Mouse (Mus musculus) erythroid progenitor cell, adult 5-6 weeks (primary cell): Measurements from ENCODE around the gene Cypt3. TPM values are rescaled to one million over a fixed set of nuclear protein-coding genes. Genes with fewer than 3 reads are reported as not detected.

Experiments used
- ATAC-seq: replicated peaks from 2 replicates; pipeline ENCODE4 v1.8.0; 2016; ENCODE audit warnings: moderate number of reproducible peaks, mild to moderate bottlenecking, moderate TSS enrichment, inconsistent platforms; ENCODE audit not compliant: poor library complexity, low FRiP score, severe bottlenecking
- total RNA-seq, 2 experiments: library from RNA; stranded (forward) in 1 of 2; stranded (reverse) in 1 of 2; fragments of 150-400 nt in 1 of 2; fragments of 186-747, 209-891 nt in 1 of 2; gene quantifications; 2 replicates each; pipeline versions ENCODE4 v1.2.3 to v1.2.4; 2015 to 2017; ENCODE audit warnings: low replicate concordance in 2 of 2

The Cypt3 gene
- total RNA-seq (2015; ENCODE audit: low replicate concordance), result not detected in 2 replicates
- total RNA-seq (2017; ENCODE audit: low replicate concordance), result not detected in 2 replicates

DNA sequence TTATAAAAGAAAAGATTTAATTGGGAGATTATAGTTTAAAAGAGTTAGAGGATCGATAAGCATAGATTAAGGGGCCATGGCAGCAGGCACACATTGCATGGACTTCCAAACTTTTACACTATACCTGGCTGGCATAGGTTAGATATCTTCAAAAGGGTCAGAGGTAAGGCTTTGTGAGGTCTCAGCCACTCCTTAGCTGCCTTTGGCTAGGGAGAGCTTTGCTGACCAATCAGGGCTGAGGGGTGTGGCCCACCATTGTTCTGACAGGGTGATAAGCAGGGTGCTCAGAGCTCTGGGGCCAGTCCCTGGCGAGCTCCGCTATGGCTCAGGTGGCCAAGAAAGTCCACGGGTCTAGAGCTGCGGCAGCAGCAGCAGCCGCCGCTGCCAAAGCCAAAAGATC lies at the start of gene Cypt3:
Gene Cypt3, plus strand, starts transcription at position 301 of the 400 bp plus-strand sequence.
- no peak for ATAC-seq

DNA sequence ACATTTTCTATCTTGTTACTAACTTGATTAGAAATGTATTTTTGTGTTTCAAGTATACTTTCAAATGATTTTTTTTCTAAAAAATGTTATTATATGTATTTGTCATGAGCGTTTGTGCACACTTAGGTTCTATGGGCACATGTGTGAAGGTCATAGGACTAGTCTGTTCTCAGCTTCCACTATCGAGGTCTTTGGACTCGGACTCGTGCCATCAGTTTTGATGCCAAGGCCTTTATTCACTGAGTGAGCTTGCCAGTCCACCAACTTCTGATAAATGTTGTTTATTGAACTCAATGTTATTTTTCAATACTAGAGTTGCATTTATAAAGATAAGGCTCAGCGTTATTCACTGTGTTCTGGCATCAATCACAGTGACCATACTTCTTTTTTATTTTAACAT lies 42.9 kb upstream of the Cypt3 start:
- no peak for ATAC-seq

DNA sequence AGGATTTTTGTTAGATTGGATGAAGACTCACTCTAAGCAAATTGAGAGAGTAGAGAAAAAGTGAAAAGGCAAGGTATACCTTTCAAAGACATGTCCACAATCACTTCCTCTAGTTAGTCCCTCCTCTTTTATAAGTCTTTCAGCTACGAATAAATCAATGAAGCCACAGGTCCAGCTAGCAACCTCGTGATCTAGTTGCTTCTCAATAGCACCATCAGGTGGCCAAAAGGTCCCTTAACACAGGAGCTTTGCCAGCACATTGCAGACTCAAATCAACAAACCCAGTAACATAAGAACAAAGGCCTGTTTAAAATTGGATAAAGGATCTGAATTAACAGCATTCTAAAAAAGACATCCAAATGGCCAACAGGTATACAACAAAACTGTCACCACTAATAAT lies 30.0 kb upstream of the Cypt3 start:
- ATAC-seq, result no peak

DNA sequence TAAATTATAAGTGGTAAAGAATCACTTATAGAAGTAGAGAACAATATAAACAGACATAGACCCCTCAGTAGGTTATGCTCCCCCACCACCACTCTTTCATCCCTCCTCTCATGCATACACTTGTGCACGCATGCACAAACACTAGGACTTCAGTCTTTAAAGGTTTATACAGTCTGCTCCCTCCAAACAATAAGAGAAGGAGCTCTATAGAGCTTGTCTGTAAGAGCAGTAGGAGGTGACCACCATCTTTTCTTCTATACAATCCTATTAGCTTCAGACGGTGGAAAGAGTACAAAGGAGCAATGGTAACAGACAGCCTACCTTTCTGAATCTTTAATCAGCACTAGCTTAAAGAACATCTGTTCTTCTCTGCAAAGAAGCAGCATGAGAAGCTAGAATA lies 1.8 kb upstream of the Cypt3 start:
- ATAC-seq, result no peak

DNA sequence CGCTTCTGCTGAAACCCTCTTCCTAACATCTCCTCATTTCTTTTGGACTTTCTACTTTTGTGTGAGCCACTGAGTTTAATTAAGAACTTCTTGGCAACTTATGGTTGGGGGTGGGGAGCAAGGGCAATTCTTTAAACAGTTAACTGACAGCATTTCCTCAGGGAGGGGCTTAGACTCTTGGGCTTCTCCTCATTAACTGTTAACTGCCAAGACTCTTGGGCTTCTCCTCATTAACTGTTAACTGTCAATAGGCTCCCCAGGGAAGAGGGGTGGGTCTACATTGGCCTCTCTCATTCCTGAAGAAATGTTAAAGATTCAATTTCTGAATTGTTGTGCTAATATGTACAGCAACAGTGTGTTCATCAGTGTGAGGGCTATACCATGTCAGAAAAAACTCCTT lies 6.3 kb downstream of the Cypt3 start:
- no peak for ATAC-seq

DNA sequence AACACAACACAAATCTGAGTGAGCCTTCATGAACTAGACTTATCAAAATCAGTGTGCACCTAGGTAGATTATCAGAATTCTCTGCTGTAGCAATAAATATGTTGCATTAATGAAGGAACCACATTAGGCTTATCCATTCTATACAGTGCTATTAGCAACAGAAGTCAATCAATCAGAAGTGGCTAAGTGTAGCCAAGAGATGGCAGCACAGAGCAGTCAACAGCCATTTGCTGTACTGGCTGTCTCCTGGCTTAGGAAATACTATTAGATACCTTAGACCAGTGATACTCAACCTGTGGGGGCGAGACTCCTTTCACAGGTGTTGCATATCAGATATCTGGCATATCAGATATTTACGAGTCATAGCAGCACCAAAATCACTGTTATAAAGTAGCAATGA lies 41.2 kb downstream of the Cypt3 start:
- no peak for ATAC-seq

Other genes with a start within 250 kb of the Cypt3 start
- gene Ubqln2, start 60.4 kb upstream of the Cypt3 start, total RNA-seq (2015; ENCODE audit: low replicate concordance), result 12.6 and 13.0 TPM in 2 replicates
- gene Ubqln2, start 60.4 kb upstream of the Cypt3 start, total RNA-seq (2017; ENCODE audit: low replicate concordance), result 0.98 and 1.0 TPM in 2 replicates
- gene Kctd12b, start 137.8 kb downstream of the Cypt3 start, total RNA-seq (2015; ENCODE audit: low replicate concordance), result 0.42 and 3.2 TPM in 2 replicates
- gene Kctd12b, start 137.8 kb downstream of the Cypt3 start, total RNA-seq (2017; ENCODE audit: low replicate concordance), result 0.77 and 2.1 TPM in 2 replicates
- 3.2 and 8.8 TPM in 2 replicates for gene Nbdy, start 165.0 kb downstream of the Cypt3 start, total RNA-seq (2015; ENCODE audit: low replicate concordance)
- gene Nbdy, start 165.0 kb downstream of the Cypt3 start, total RNA-seq (2017; ENCODE audit: low replicate concordance), result 1.4 and 3.7 TPM in 2 replicates